Mouse (Mus musculus) testis, adult 10 weeks (tissue): Measurements from ENCODE around the gene Ankmy1. TPM values are rescaled to one million over a fixed set of nuclear protein-coding genes. Genes with fewer than 3 reads are reported as not detected.

Source experiments
- polyA plus RNA-seq: library from polyadenylated mRNA; stranded (reverse); fragments of 350-450 nt; fragmentation: Illumina TruSeq; extraction: RNeasy Lipid Tissue Mini Kit (QIAGEN cat#74804); gene quantifications from one replicate; pipeline ENCODE4 v1.2.3, GENCODE M21; 2014; ENCODE audit warnings: low read depth, low replicate concordance

The Ankmy1 gene
- 14.4 TPM for polyA plus RNA-seq

GRCm38 (mm10) chr1:92902786-92903185, at the start of gene Ankmy1:
Gene Ankmy1, minus strand, starts transcription at chr1:92902906.

GRCm38 (mm10) chr1:92950607-92951006, 47.9 kb upstream of the Ankmy1 start, which contains the start of gene Gpr35:
Gene Gpr35, plus strand, starts transcription at chr1:92950865.

GRCm38 (mm10) chr1:92934182-92934827, 31.6 kb upstream of the Ankmy1 start, which contains the start of gene Capn10:
Gene Capn10, plus strand, starts transcription at chr1:92934376.

GRCm38 (mm10) chr1:92910239-92910885, 7.7 kb upstream of the Ankmy1 start, which contains the start of gene Rnpepl1:
Gene Rnpepl1, plus strand, starts transcription at chr1:92910783.

GRCm38 (mm10) chr1:92906779-92907631, 4.3 kb upstream of the Ankmy1 start, which contains the start of gene Dusp28:
Gene Dusp28, plus strand, starts transcription at chr1:92906981.

GRCm38 (mm10) chr1:92831188-92832001, 71.3 kb downstream of the Ankmy1 start, which contains the start of gene Gpc1:
Gene Gpc1, plus strand, starts transcription at chr1:92831645.

Other genes with a start within 250 kb of the Ankmy1 start
- 0.13 TPM for gene Gpc1, start 71.3 kb downstream of the Ankmy1 start, polyA plus RNA-seq
- 2.0 TPM for gene Dusp28, start 4.1 kb upstream of the Ankmy1 start, polyA plus RNA-seq
- 2.1 TPM for gene Rnpepl1, start 7.9 kb upstream of the Ankmy1 start, polyA plus RNA-seq
- gene Capn10, start 31.5 kb upstream of the Ankmy1 start, polyA plus RNA-seq = 3.2 TPM
- gene Gpr35, start 48.0 kb upstream of the Ankmy1 start, polyA plus RNA-seq = 0.29 TPM
- not detected for gene Aqp12, start 103.4 kb upstream of the Ankmy1 start, polyA plus RNA-seq
- 0.63 TPM for gene Kif1a, start 199.0 kb upstream of the Ankmy1 start, polyA plus RNA-seq
- not detected for gene Agxt, start 232.3 kb upstream of the Ankmy1 start, polyA plus RNA-seq